Mouse (Mus musculus): ENCODE results near the gene E2f6.

DNA sequence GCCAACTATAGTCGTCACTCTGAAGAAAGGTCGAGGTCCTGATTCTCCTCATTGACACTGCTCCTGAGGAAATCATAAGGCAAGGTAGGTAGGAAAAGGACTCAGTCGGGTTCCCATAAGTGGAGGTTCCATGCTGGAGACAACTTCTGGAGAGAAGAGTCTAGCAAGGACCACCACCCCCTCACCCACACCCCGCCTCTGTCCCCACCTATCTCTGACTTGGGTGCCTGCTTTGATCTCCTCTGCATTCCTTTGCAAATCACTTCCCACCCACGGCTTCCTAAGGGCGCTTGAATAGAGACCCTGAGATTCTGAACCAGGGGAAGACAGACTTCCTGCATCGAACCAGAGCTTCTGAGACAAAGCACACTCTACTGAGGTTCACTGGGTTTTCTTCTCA lies 56.5 kb downstream of the E2f6 start:
- no peak for TF ChIP-seq CTCF (IDR thresholded peaks at IDR 0.05; ENCODE audit: low read depth)
- TF ChIP-seq EP300 (IDR thresholded peaks at IDR 0.05; ENCODE audit: low read depth) = no peak

Measured in heart, postnatal 0 days (tissue).